Mouse (Mus musculus): ENCODE data around the gene Dnal1. TPM values are rescaled to one million over a fixed set of nuclear protein-coding genes. Genes with fewer than 3 reads are reported as not detected.

Gene Dnal1
- polyA plus RNA-seq, 1 experiment from 2014 or later = 6.8 TPM

DNA sequence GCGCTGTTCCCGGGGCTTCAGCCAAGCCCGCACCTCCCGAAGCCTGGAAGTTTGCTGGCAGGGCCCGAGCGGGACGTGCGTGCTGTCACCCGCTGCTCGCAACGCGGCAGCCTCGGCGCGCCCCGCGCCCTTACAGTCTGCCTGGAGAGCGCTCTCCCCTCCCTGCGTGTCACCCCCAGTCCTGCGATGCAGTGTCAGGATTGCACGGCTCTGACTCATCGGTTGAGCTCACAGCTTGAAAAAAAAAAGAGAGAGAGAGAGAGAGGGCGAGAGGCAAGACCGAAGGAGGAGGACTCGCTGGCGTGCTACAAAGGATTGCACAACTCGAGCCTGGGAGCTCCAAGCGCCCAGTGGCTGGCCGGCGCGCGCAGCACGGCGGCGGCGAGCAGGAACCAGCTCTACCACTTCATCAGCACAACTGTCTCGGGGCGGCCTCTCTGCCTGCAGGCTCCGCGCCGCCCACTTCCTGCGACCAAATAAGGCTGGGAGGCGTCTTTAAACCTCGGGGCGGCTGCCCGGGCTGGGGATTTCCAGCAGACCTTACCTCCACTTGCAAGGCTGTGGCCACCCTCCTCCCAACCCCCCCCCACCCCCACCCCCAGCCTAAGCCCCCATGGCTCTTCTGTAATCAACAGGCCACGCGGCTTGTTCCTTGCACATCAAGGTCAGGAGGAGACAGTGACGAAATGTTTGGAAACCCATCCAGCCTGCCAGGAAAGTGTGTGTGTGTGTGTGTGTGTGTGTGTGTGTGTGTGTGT lies 79.7 kb downstream of the Dnal1 start:
- WGBS = under 1% methylated on average over 49 of the region's 49 CpGs
- Histone ChIP-seq H3K9me3 (ENCODE audit: control insufficient read depth, low read length) (no peaks in the 10 kb centered on the region), H3K9ac (ENCODE audit: low read length) (peak overlapping the region; percentile 96), H3K4me1 (replicated peaks; ENCODE audit: control insufficient read depth, insufficient read depth, low read length) (peaks cover 30% of the 10 kb centered on the region), H3K27me3 (ENCODE audit: control insufficient read depth, insufficient read depth, low read length) (no peaks in the 10 kb centered on the region), H3K4me3 (ENCODE audit: low read depth, low read length) (peak overlapping the region; percentile 71), H3K4me2 (ENCODE audit: low read depth, low read length, severe bottlenecking) (peak overlapping the region; percentile 97), H3K27ac (ENCODE audit: low read depth, low read length) (peak overlapping the region; percentile 91), H3K36me3 (ENCODE audit: control insufficient read depth, insufficient read depth, low read length) (no peaks in the 10 kb centered on the region)
- DNase-seq (ENCODE audit: low spot score) (peak; percentile 94), ATAC-seq (replicated peaks; ENCODE audit: low FRiP score) (peak; percentile 82)

DNA sequence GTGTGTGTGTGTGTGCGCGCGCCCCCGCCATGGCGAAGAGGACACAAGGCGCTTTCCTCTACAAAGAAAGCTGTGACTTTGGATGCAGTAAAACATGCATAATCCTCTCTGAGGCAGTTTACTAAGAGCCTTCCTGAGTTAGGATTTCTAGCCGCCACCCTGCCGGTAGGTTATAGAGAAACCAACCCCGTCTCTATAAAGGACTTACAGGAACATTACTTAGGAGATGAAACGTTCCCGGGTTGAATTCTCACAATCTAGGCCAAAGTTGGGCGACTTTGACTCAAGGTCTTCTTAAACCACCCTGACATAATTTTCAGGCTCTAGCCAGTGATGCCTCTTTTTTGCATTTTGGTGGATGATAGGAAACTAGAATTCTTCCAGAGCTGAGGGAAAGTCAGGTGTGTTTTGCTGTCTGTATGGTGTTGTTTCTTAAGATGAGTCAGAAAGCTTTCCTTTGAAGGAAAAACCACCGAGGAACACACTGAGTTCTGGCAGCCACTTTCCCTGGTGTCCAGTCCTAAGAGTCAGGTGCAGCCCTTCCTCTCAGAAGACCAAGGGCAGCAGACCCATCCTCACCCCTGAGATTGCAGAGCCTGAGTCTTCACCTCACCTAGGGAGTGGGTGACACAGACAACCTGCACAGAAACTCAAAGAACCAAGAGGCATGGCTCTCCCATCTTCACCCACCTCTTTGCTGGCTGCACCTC lies 80.4 kb downstream of the Dnal1 start:
- Histone ChIP-seq H3K9ac (ENCODE audit: low read length) (peak overlapping the region; percentile 96), H3K4me1 (replicated peaks; ENCODE audit: control insufficient read depth, insufficient read depth, low read length) (peaks cover 30% of the 10 kb centered on the region), H3K27ac (ENCODE audit: low read depth, low read length) (peak overlapping the region; percentile 91; the same call in 1 of the 2 replicates), H3K4me3 (ENCODE audit: low read depth, low read length) (peak overlapping the region; percentile 71), H3K9me3 (ENCODE audit: control insufficient read depth, low read length) (no peaks in the 10 kb centered on the region), H3K4me2 (ENCODE audit: low read depth, low read length, severe bottlenecking) (peak overlapping the region; percentile 97), H3K27me3 (ENCODE audit: control insufficient read depth, insufficient read depth, low read length) (no peaks in the 10 kb centered on the region), H3K36me3 (ENCODE audit: control insufficient read depth, insufficient read depth, low read length) (no peaks in the 10 kb centered on the region)
- DNase-seq (ENCODE audit: low spot score) = no peak
- no peak for ATAC-seq (replicated peaks; ENCODE audit: low FRiP score)
- WGBS = 6% methylated on average over 13 of the region's 13 CpGs

DNA sequence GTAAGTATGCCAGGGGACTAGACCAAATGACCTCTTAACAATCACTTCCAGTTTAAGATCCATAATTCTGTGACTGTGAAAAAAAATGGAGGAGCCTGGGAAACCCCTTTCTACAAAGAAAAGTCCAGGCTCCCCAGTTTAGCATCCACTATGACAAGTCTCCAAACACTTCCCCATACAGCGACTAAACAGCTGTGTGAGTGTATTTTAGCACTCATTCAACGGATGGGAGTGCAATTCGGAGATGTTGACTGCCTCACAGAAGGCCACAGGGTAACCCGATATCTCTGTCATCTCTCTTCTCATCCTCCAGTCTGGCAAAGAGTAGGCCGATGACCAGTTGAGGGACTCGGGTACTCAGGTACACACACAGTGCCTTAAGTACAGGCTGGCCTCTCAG lies 81.0 kb downstream of the Dnal1 start:
- no peaks in the 10 kb centered on the region for H3K9me3 ChIP-seq (ENCODE audit: control insufficient read depth, low read length)
- WGBS = 55% methylated on average over 6 of the region's 6 CpGs
- no peak overlapping the region for H3K4me2 ChIP-seq (ENCODE audit: low read depth, low read length, severe bottlenecking)
- ATAC-seq (replicated peaks; ENCODE audit: low FRiP score) (no peak), DNase-seq (ENCODE audit: low spot score) (no peak)
- no peaks in the 10 kb centered on the region for H3K27me3 ChIP-seq (ENCODE audit: control insufficient read depth, insufficient read depth, low read length)
- H3K4me3 ChIP-seq (ENCODE audit: low read depth, low read length) = no peak overlapping the region
- H3K9ac ChIP-seq (ENCODE audit: low read length) = no peak overlapping the region
- no peak overlapping the region for H3K27ac ChIP-seq (ENCODE audit: low read depth, low read length)
- no peaks in the 10 kb centered on the region for H3K36me3 ChIP-seq (ENCODE audit: control insufficient read depth, insufficient read depth, low read length)
- H3K4me1 ChIP-seq (replicated peaks; ENCODE audit: control insufficient read depth, insufficient read depth, low read length) = peaks cover 30% of the 10 kb centered on the region

Other genes starting within 250 kb of the Dnal1 start
- gene Numb, start 192.4 kb upstream of the Dnal1 start, polyA plus RNA-seq (2014; fragmentation: Nextera tagmentation; extraction: Ambion mirVana) = 33.3 and 34.4 TPM in 2 replicates
- gene Riox1, start 163.8 kb upstream of the Dnal1 start, polyA plus RNA-seq (2014; fragmentation: Nextera tagmentation; extraction: Ambion mirVana) = 18.0 and 20.0 TPM in 2 replicates
- not detected in 2 replicates for gene Heatr4, start 129.5 kb upstream of the Dnal1 start, polyA plus RNA-seq (2014; fragmentation: Nextera tagmentation; extraction: Ambion mirVana)
- gene Acot2, start 126.5 kb upstream of the Dnal1 start, polyA plus RNA-seq (2014; fragmentation: Nextera tagmentation; extraction: Ambion mirVana) = 12.2 and 12.7 TPM in 2 replicates
- 34.1 and 42.7 TPM in 2 replicates for gene Acot1, start 104.9 kb upstream of the Dnal1 start, polyA plus RNA-seq (2014; fragmentation: Nextera tagmentation; extraction: Ambion mirVana)
- gene Acot4, start 76.0 kb upstream of the Dnal1 start, polyA plus RNA-seq (2014; fragmentation: Nextera tagmentation; extraction: Ambion mirVana) = 0.31 TPM in 1 of 2 replicates, not detected in the other
- not detected in 2 replicates for gene Gm49366, start 75.4 kb upstream of the Dnal1 start, polyA plus RNA-seq (2014; fragmentation: Nextera tagmentation; extraction: Ambion mirVana)
- gene Acot3, start 62.2 kb upstream of the Dnal1 start, polyA plus RNA-seq (2014; fragmentation: Nextera tagmentation; extraction: Ambion mirVana) = 0.23 and 0.25 TPM in 2 replicates
- gene Acot5, start 45.0 kb upstream of the Dnal1 start, polyA plus RNA-seq (2014; fragmentation: Nextera tagmentation; extraction: Ambion mirVana) = not detected in 2 replicates
- 1.5 and 1.8 TPM in 2 replicates for gene Acot6, start 13.7 kb upstream of the Dnal1 start, polyA plus RNA-seq (2014; fragmentation: Nextera tagmentation; extraction: Ambion mirVana)
- gene Pnma1, start 34.1 kb downstream of the Dnal1 start, polyA plus RNA-seq (2014; fragmentation: Nextera tagmentation; extraction: Ambion mirVana) = 1.9 and 2.8 TPM in 2 replicates
- 7.6 and 9.6 TPM in 2 replicates for gene Elmsan1, start 104.5 kb downstream of the Dnal1 start, polyA plus RNA-seq (2014; fragmentation: Nextera tagmentation; extraction: Ambion mirVana)
- gene Ptgr2, start 170.9 kb downstream of the Dnal1 start, polyA plus RNA-seq (2014; fragmentation: Nextera tagmentation; extraction: Ambion mirVana) = 13.8 and 14.3 TPM in 2 replicates
- 121 and 129 TPM in 2 replicates for gene Zfp410, start 202.5 kb downstream of the Dnal1 start, polyA plus RNA-seq (2014; fragmentation: Nextera tagmentation; extraction: Ambion mirVana)
- 40.3 and 46.2 TPM in 2 replicates for gene Coq6, start 247.3 kb downstream of the Dnal1 start, polyA plus RNA-seq (2014; fragmentation: Nextera tagmentation; extraction: Ambion mirVana)
- 8.0 and 8.3 TPM in 2 replicates for gene Fam161b, start 247.5 kb downstream of the Dnal1 start, polyA plus RNA-seq (2014; fragmentation: Nextera tagmentation; extraction: Ambion mirVana)